Mouse (Mus musculus) monocyte, adult 2 months (primary cell): ENCODE results near the gene Zranb1.

Experiments used
- DNase-seq, 2 experiments: peaks; one replicate each; pipeline ENCODE4 v3.0.0; 2022; ENCODE audit warnings: low spot score in 2 of 2, low read depth in 1 of 2

Gene Zranb1

DNA sequence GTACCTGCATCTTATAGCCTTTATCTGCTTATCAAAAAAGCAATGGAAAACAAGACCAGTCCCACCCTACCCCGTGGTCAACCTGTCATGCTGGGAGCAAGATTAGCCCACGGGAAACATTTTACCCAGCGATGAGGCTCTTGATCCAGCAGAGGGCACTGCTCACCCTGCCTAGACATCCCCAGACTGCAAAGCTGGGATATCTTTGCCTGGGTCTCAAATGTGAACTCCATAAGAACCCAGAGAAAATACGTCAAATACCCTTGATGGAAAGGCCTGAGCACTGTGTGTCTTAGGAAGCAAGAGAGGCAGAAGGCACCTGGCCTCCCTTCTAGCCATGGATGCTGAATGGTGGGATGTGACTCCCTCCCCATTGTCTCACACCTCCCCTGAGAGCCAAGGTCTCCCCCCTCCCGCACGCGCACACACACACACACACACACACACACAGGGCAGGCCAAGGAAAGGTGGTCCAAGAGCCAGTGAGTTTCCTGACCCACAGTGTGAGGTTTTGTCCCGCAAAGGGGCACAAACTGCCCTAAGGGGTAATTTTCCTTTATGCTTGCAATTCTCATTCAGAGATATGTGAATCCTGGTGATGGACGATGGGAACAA is 101.8 kb downstream of the Zranb1 start:
- no peak for DNase-seq

DNA sequence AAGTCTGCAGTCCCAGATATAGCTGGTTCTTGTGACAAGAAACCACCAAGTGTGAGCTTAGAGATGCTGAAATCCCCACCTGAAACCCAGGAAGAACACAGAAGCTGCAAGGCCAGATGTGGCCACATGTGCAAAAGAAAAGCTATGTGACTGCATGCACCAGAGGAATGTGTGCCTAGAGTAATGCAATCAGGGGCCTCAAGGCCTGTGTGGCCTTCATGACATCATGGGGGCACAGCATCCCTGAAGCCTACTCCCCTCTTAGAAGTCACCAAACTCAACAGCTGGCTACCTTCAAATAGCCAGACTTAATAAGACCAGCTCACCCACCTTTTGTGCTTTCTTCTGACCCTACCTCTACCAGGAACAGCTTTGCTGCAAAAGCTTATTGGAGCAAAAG is 105.0 kb downstream of the Zranb1 start:
- no peak for DNase-seq
